8 mouse cellular contexts compared by ENCODE assay signal in the genomic region with DNA sequence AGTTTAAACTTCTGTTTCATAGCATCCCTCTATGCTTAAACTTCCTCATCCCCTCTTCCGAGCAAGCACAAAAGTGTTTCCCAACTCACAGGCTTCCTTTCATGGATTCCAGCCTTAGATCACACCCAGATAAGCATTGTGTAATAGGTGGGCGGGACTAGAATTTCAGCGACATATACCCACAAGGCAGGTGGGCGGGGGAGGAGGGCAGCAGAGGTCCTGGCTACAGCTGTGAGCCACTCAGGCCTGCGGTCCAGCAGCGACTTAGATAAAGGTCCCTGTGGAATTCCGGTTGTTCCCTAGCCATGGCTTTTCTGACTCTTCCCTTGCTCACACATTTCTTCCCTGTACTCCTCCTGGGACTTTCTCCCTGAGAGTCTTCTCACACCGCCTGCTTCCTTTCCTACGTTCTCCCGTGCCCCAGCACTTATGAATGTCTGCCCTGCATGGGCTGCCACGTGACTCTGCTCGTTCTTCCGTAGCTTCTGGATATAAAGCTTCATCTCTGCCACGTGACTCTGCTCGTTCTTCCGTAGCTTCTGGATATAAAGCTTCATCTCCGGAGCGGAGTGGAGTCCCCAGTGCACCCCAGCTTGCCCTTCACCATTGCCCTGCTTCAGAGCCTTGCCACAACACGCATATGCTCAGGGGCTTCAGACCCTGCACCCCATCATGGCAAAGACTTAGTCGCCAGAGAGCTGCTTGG.
DNase-seq lines count a peak whose midpoint lies in the region; ATAC-seq and TF ChIP-seq lines count a peak whose summit lies in the region.

No protein-coding gene starts in this region.

- peaks cover 25% of the 10 kb centered on the region for H3K4me1 ChIP-seq in heart, embryonic 15.5 days (replicated peaks)
- peaks cover 25% of the 10 kb centered on the region for H3K4me1 ChIP-seq in midbrain, embryonic 11.5 days (ENCODE audit: control insufficient read depth, insufficient read depth, low read length)

- WGBS in heart, embryonic 15.5 days = 39% methylated on average over 20 of the region's 20 CpGs
- WGBS in midbrain, embryonic 11.5 days = 46% methylated on average over 20 of the region's 20 CpGs

- no peaks in the 10 kb centered on the region for H3K27me3 ChIP-seq in Patski
- H3K27me3 ChIP-seq in heart, embryonic 15.5 days = no peaks in the 10 kb centered on the region
- H3K27me3 ChIP-seq in midbrain, embryonic 11.5 days (ENCODE audit: control insufficient read depth, insufficient read depth, low read length) = no peaks in the 10 kb centered on the region

- TF ChIP-seq CTCF in Patski (IDR thresholded peaks at IDR 0.05) = no peak

- H3K9me3 ChIP-seq in heart, embryonic 15.5 days (replicated peaks) = no peaks in the 10 kb centered on the region
- no peaks in the 10 kb centered on the region for H3K9me3 ChIP-seq in midbrain, embryonic 11.5 days (ENCODE audit: control insufficient read depth, low read length)

- H3K27ac ChIP-seq in heart, embryonic 15.5 days = peak overlapping the region; percentile 48
- no peak overlapping the region for H3K27ac ChIP-seq in midbrain, embryonic 11.5 days (ENCODE audit: low read depth, low read length)

- H3K4me2 ChIP-seq in heart, embryonic 15.5 days = peak overlapping the region; percentile 38
- H3K4me2 ChIP-seq in midbrain, embryonic 11.5 days = 0 out of 2 replicates have a peak overlapping the region, but pooled peaks have one; percentile 2

- H3K9ac ChIP-seq in heart, embryonic 15.5 days = no peak overlapping the region
- no peak overlapping the region for H3K9ac ChIP-seq in midbrain, embryonic 11.5 days (ENCODE audit: low read length)

- POLR2A ChIA-PET in Patski (lab: Charles Lee) = no interaction called here

- H3K4me3 ChIP-seq in heart, embryonic 15.5 days = no peak overlapping the region
- no peak overlapping the region for H3K4me3 ChIP-seq in midbrain, embryonic 11.5 days (ENCODE audit: low read depth, low read length)

- DNase-seq in Patski (ENCODE audit: low read depth, low spot score) = no peak
- peak; percentile 63 to 83 for DNase-seq in kidney, postnatal 25 days
- DNase-seq in midbrain, embryonic 11.5 days (ENCODE audit: low spot score, missing footprints) = peak; percentile 87
- DNase-seq in ovary, postnatal 10 days (ENCODE audit: low spot score) = no peak
- no peak for DNase-seq in layer of hippocampus, adult 11-12 months (ENCODE audit: low spot score)
- no peak for DNase-seq in B cell, adult 2 months

- peaks cover 10% of the 10 kb centered on the region for H3K36me3 ChIP-seq in heart, embryonic 15.5 days
- H3K36me3 ChIP-seq in midbrain, embryonic 11.5 days (ENCODE audit: control insufficient read depth, insufficient read depth, low read length) = no peaks in the 10 kb centered on the region

- CTCF ChIA-PET in Patski (lab: Charles Lee) = interaction anchor here (1.1 to 2.1 kb wide), 7 partner anchors 8 to 29 kb away, joined by 3 to 7 read pairs (median 4); no protein-coding TSS in a partner anchor

- in situ Hi-C loops in Patski (cut with MboI; ENCODE audit: low pct_unique_long_range_greater_than_20kb) = no loop called here

- ATAC-seq in Patski = peak; percentile 86
- peak; percentile 79 for ATAC-seq in common myeloid progenitor, adult 5-6 weeks (replicated peaks; ENCODE audit: low read depth, poor library complexity, severe bottlenecking)
- no peak; the same call in 1 of the 2 replicates for ATAC-seq in heart, embryonic 15.5 days (replicated peaks; ENCODE audit: insufficient number of reproducible peaks, insufficient read depth, low FRiP score, low read depth)
- peak; percentile 51 for ATAC-seq in midbrain, embryonic 11.5 days (ENCODE audit: low FRiP score)

Comparison
In these comparisons a context has a peak if more than half of its experiments do, and no peak if none do; other contexts are left out.
1. DNase-seq: peak in kidney, postnatal 25 days (2 of 2) and midbrain, embryonic 11.5 days (single experiment); none in Patski (single experiment), ovary, postnatal 10 days (single experiment), layer of hippocampus, adult 11-12 months (single experiment) and B cell, adult 2 months (0 of 2).